Mouse (Mus musculus): ENCODE data around the gene Sbf2. TPM values are rescaled to one million over a fixed set of nuclear protein-coding genes. Genes with fewer than 3 reads are reported as not detected.

Sbf2 gene
- polyA plus RNA-seq, 1 experiment from 2014 or later, result 19.3 TPM

DNA sequence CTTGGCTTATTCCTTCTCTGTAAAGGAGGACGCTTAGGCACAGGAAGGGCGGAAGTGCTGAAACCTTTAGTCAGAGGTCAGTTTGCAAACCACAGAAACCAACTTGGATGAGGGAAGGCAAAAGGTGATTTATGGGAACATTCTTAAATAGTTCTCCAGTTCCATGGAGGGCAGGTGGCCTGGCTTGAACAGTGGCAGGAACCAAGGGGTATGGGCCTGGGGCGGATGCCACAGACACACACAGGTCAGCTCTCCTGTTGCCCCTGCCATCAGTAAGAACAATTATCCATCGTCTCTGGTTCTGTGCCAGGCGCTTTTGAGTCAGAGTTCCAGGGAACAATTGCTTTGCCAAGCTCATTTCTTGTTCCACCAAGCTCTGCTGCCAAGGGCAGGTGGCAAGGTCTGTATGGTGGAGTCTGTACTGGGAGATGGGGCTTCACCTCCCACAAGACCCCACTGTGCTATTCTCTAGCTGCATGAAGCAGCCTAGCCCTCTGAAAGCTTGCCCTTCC, 336.9 kb downstream of the Sbf2 start:
- H3K36me3 ChIP-seq (ENCODE audit: control insufficient read depth, insufficient read depth), result peaks cover 56% of the 10 kb centered on the region
- H3K4me1 ChIP-seq (replicated peaks; ENCODE audit: control insufficient read depth, insufficient read depth, low read length), result 0 out of 2 replicates have a peak, but pooled peaks cover 5% of the 10 kb centered on the region
- H3K27me3 ChIP-seq (replicated peaks; ENCODE audit: control insufficient read depth, insufficient read depth, low read length), result no peaks in the 10 kb centered on the region
- ATAC-seq, result no peak
- H3K4me3 ChIP-seq (ENCODE audit: low read depth, low read length), result no peak overlapping the region
- 100% methylated on average over 5 of the region's 5 CpGs for WGBS
- no peaks in the 10 kb centered on the region for H3K9me3 ChIP-seq (ENCODE audit: control insufficient read depth)
- no peak overlapping the region for H3K4me2 ChIP-seq (replicated peaks; ENCODE audit: low read depth)
- no peak overlapping the region for H3K27ac ChIP-seq (ENCODE audit: low read depth, low read length)
- H3K9ac ChIP-seq (ENCODE audit: low read depth, low read length), result no peak overlapping the region
- TF ChIP-seq CTCF (IDR thresholded peaks at IDR 0.05; ENCODE audit: low read depth), result no peak

DNA sequence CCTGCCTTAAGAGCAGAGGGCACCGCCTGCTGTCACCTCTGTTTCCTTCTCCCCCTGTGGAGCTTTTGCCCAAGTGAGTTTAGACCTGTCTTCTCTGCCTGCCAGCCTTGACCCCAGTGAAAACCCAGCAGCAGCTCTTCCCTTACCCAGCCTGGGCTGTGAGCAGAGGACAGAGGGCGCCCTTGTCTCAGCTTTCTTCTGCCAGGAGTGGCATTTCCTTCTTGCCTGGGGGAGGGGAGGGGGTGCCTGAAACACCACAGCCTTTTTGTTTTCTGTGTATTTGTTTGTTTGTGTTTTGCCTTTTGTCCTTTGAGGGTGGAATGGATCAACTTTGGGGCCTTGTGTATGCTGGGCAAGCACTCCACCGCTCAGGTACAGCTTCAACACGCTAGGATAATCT, 342.3 kb downstream of the Sbf2 start:
- Histone ChIP-seq H3K9ac (ENCODE audit: low read depth, low read length) (no peak overlapping the region), H3K4me3 (ENCODE audit: low read depth, low read length) (no peak overlapping the region), H3K27me3 (replicated peaks; ENCODE audit: control insufficient read depth, insufficient read depth, low read length) (no peaks in the 10 kb centered on the region), H3K27ac (ENCODE audit: low read depth, low read length) (no peak overlapping the region), H3K4me2 (replicated peaks; ENCODE audit: low read depth) (no peak overlapping the region), H3K9me3 (ENCODE audit: control insufficient read depth) (no peaks in the 10 kb centered on the region), H3K36me3 (ENCODE audit: control insufficient read depth, insufficient read depth) (peaks cover 52% of the 10 kb centered on the region), H3K4me1 (replicated peaks; ENCODE audit: control insufficient read depth, insufficient read depth, low read length) (0 out of 2 replicates have a peak, but pooled peaks cover 4% of the 10 kb centered on the region)
- peak; percentile 52 for TF ChIP-seq CTCF (IDR thresholded peaks at IDR 0.05; ENCODE audit: low read depth)
- ATAC-seq, result no peak
- WGBS, result 90% methylated on average over 4 of the region's 4 CpGs

GRCm38 (mm10) chr7:110271814-110272213, 342.9 kb downstream of the Sbf2 start:
- ATAC-seq, result no peak
- H3K36me3 ChIP-seq (ENCODE audit: control insufficient read depth, insufficient read depth), result peaks cover 52% of the 10 kb centered on the region
- H3K4me3 ChIP-seq (ENCODE audit: low read depth, low read length), result no peak overlapping the region
- 0 out of 2 replicates have a peak, but pooled peaks cover 4% of the 10 kb centered on the region for H3K4me1 ChIP-seq (replicated peaks; ENCODE audit: control insufficient read depth, insufficient read depth, low read length)
- H3K4me2 ChIP-seq (replicated peaks; ENCODE audit: low read depth), result no peak overlapping the region
- WGBS, result 65% methylated on average over 9 of the region's 9 CpGs
- H3K9me3 ChIP-seq (ENCODE audit: control insufficient read depth), result no peaks in the 10 kb centered on the region
- H3K9ac ChIP-seq (ENCODE audit: low read depth, low read length), result no peak overlapping the region
- no peak overlapping the region for H3K27ac ChIP-seq (ENCODE audit: low read depth, low read length)
- no peaks in the 10 kb centered on the region for H3K27me3 ChIP-seq (replicated peaks; ENCODE audit: control insufficient read depth, insufficient read depth, low read length)
- TF ChIP-seq CTCF (IDR thresholded peaks at IDR 0.05; ENCODE audit: low read depth), result no peak

- Histone ChIP-seq H3K27ac (ENCODE audit: low read depth, low read length) (no peak overlapping the region), H3K27me3 (replicated peaks; ENCODE audit: control insufficient read depth, insufficient read depth, low read length) (no peaks in the 10 kb centered on the region), H3K4me2 (replicated peaks; ENCODE audit: low read depth) (no peak overlapping the region), H3K4me1 (replicated peaks; ENCODE audit: control insufficient read depth, insufficient read depth, low read length) (0 out of 2 replicates have a peak, but pooled peaks cover 4% of the 10 kb centered on the region), H3K9me3 (ENCODE audit: control insufficient read depth) (no peaks in the 10 kb centered on the region), H3K4me3 (ENCODE audit: low read depth, low read length) (no peak overlapping the region), H3K36me3 (ENCODE audit: control insufficient read depth, insufficient read depth) (peaks cover 41% of the 10 kb centered on the region), H3K9ac (ENCODE audit: low read depth, low read length) (no peak overlapping the region)
- ATAC-seq, result no peak
- 82% methylated on average over 7 of the region's 7 CpGs for WGBS
- no peak for TF ChIP-seq CTCF (IDR thresholded peaks at IDR 0.05; ENCODE audit: low read depth)
Observed at GRCm38 (mm10) chr7:110270455-110270854, 344.3 kb downstream of the Sbf2 start.

- WGBS, result 92% methylated on average over 14 of the region's 14 CpGs
- Histone ChIP-seq H3K36me3 (ENCODE audit: control insufficient read depth, insufficient read depth) (peaks cover 39% of the 10 kb centered on the region), H3K4me2 (replicated peaks; ENCODE audit: low read depth) (no peak overlapping the region), H3K4me3 (ENCODE audit: low read depth, low read length) (no peak overlapping the region), H3K9me3 (ENCODE audit: control insufficient read depth) (no peaks in the 10 kb centered on the region), H3K27me3 (replicated peaks; ENCODE audit: control insufficient read depth, insufficient read depth, low read length) (no peaks in the 10 kb centered on the region), H3K4me1 (replicated peaks; ENCODE audit: control insufficient read depth, insufficient read depth, low read length) (0 out of 2 replicates have a peak, but pooled peaks cover 4% of the 10 kb centered on the region), H3K9ac (ENCODE audit: low read depth, low read length) (no peak overlapping the region), H3K27ac (ENCODE audit: low read depth, low read length) (no peak overlapping the region)
- no peak for ATAC-seq
- TF ChIP-seq CTCF (IDR thresholded peaks at IDR 0.05; ENCODE audit: low read depth), result no peak
Observed at GRCm38 (mm10) chr7:110269777-110270176, 344.9 kb downstream of the Sbf2 start.

DNA sequence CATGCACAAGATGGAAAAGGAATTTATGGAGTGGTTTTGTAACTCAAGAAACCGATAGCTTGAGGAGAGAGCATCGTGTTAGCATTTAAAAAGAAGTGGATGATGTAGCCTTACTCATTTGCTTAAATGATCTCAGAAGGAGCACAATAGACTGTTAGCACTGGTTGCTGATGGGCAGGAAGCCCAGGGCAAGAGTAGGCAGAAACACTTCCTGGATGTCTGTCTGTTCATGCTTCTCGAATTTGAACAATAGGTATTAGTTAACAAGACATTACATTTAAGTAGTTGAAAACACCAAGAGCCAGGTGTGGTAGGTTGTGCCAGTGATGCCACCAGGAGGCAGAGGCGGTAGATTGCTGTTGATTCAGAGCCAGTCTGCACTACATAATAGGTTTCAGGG, 346.2 kb downstream of the Sbf2 start:
- Histone ChIP-seq H3K27me3 (replicated peaks; ENCODE audit: control insufficient read depth, insufficient read depth, low read length) (no peaks in the 10 kb centered on the region), H3K9me3 (ENCODE audit: control insufficient read depth) (no peaks in the 10 kb centered on the region), H3K4me1 (replicated peaks; ENCODE audit: control insufficient read depth, insufficient read depth, low read length) (0 out of 2 replicates have a peak, but pooled peaks cover 4% of the 10 kb centered on the region), H3K27ac (ENCODE audit: low read depth, low read length) (no peak overlapping the region), H3K4me3 (ENCODE audit: low read depth, low read length) (no peak overlapping the region), H3K36me3 (ENCODE audit: control insufficient read depth, insufficient read depth) (peaks cover 28% of the 10 kb centered on the region), H3K9ac (ENCODE audit: low read depth, low read length) (no peak overlapping the region), H3K4me2 (replicated peaks; ENCODE audit: low read depth) (no peak overlapping the region)
- 0 out of 2 replicates have a peak, but pooled peaks have one; percentile 5 for TF ChIP-seq CTCF (IDR thresholded peaks at IDR 0.05; ENCODE audit: low read depth)
- 85% methylated on average over 4 of the region's 4 CpGs for WGBS
- ATAC-seq, result no peak
